Mouse (Mus musculus) embryonic facial prominence, embryonic 14.5 days (tissue): Measurements from ENCODE around the gene Adamts7. TPM values are rescaled to one million over a fixed set of nuclear protein-coding genes. Genes with fewer than 3 reads are reported as not detected.

Experiments
- ATAC-seq: fragments of 200-750 bp; cut with Nextera tagmentation; 2 replicates; pipeline ENCODE4 v1.8.0; 2017; ENCODE audit warnings: low read depth, moderate number of reproducible peaks, moderate TSS enrichment
- DNase-seq: peaks from one replicate; pipeline ENCODE4 v3.0.0-alpha.2; 2015; ENCODE audit warnings: low spot score
- H3K27ac ChIP-seq: fragments of 300-500 bp; sonication (generic); replicated peaks from 2 replicates; pipeline ENCODE4 v1.5.1; 2014; ENCODE audit warnings: low read depth, mild to moderate bottlenecking, low read length, moderate library complexity
- H3K27me3 ChIP-seq: fragments of 300-500 bp; sonication (generic); replicated peaks from 2 replicates; pipeline ENCODE4 v1.6.1; 2014; ENCODE audit warnings: low read length; ENCODE audit not compliant: control insufficient read depth, insufficient read depth
- H3K36me3 ChIP-seq: fragments of 300-500 bp; sonication (generic); 2 replicates; pipeline ENCODE4 v1.6.1; 2014; ENCODE audit warnings: low read length, mixed read lengths; ENCODE audit not compliant: control insufficient read depth, insufficient read depth
- H3K4me1 ChIP-seq: fragments of 300-500 bp; sonication (generic); 2 replicates; pipeline ENCODE4 v1.6.1; 2014; ENCODE audit warnings: antibody characterized with exemption, low read length; ENCODE audit not compliant: control insufficient read depth, insufficient read depth
- H3K4me2 ChIP-seq: fragments of 300-500 bp; sonication (generic); 2 replicates; pipeline ENCODE4 v1.6.1; 2014; ENCODE audit warnings: low read depth, mild to moderate bottlenecking, low read length, moderate library complexity, mixed read lengths
- H3K4me3 ChIP-seq: fragments of 300-500 bp; sonication (generic); 2 replicates; pipeline ENCODE4 v1.5.1; 2014; ENCODE audit warnings: low read depth, mild to moderate bottlenecking, low read length
- H3K9ac ChIP-seq: fragments of 300-500 bp; sonication (generic); 2 replicates; pipeline ENCODE4 v1.6.1; 2014; ENCODE audit warnings: low read depth, mild to moderate bottlenecking, low read length, moderate library complexity, mixed read lengths
- H3K9me3 ChIP-seq: fragments of 300-500 bp; sonication (generic); 2 replicates; pipeline ENCODE4 v1.6.1; 2016; ENCODE audit warnings: low read length; ENCODE audit not compliant: control insufficient read depth
- WGBS: fragments of 180-500 bp; shearing (Covaris S2); extraction: QIAGEN DNeasy Blood & Tissue Kit; methylation state at CpG from one replicate; pipeline ENCODE4 v1.1.7; 2014; 5-methylcytosine and 5-hydroxymethylcytosine counted together
- polyA plus RNA-seq: library from polyadenylated mRNA; unstranded; fragments of >200 nt; fragmentation: Nextera tagmentation; extraction: Ambion mirVana; gene quantifications from 2 replicates; pipeline ENCODE4 v1.2.1, GENCODE M21; 2014

Adamts7 gene
- polyA plus RNA-seq, 1 experiment from 2014 or later, result 13.3 TPM

- WGBS, result 89% methylated on average over 5 of the region's 5 CpGs
- no peaks in the 10 kb centered on the region for H3K27me3 ChIP-seq
Observed at GRCm38 (mm10) chr9:90245781-90246180, 82.9 kb downstream of the Adamts7 start.

GRCm38 (mm10) chr9:90247316-90247715 is 84.4 kb downstream of the Adamts7 start:
- H3K9me3 ChIP-seq, result no peaks in the 10 kb centered on the region
- H3K4me3 ChIP-seq, result no peak overlapping the region
- H3K9ac ChIP-seq, result no peak overlapping the region
- 73% methylated on average over 7 of the region's 7 CpGs for WGBS
- H3K4me1 ChIP-seq, result no peaks in the 10 kb centered on the region
- H3K27ac ChIP-seq, result no peak overlapping the region
- DNase-seq (no peak), ATAC-seq (no peak)
- H3K4me2 ChIP-seq, result no peak overlapping the region
- no peaks in the 10 kb centered on the region for H3K27me3 ChIP-seq
- H3K36me3 ChIP-seq, result peaks cover 38% of the 10 kb centered on the region

More at GRCm38 (mm10) chr9:90245781-90246180, 82.9 kb downstream of the Adamts7 start:
- no peak for DNase-seq
- no peak for ATAC-seq
- no peak overlapping the region for H3K4me3 ChIP-seq
- H3K9me3 ChIP-seq, result no peaks in the 10 kb centered on the region
- H3K36me3 ChIP-seq, result peaks cover 40% of the 10 kb centered on the region
- H3K27ac ChIP-seq, result no peak overlapping the region
- H3K9ac ChIP-seq, result no peak overlapping the region
- H3K4me2 ChIP-seq, result no peak overlapping the region
- no peaks in the 10 kb centered on the region for H3K4me1 ChIP-seq

GRCm38 (mm10) chr9:90248326-90248725 is 85.5 kb downstream of the Adamts7 start:
- Histone ChIP-seq H3K27ac (no peak overlapping the region), H3K4me2 (no peak overlapping the region), H3K36me3 (peaks cover 38% of the 10 kb centered on the region), H3K27me3 (no peaks in the 10 kb centered on the region), H3K4me3 (no peak overlapping the region), H3K9me3 (no peaks in the 10 kb centered on the region), H3K4me1 (no peaks in the 10 kb centered on the region), H3K9ac (no peak overlapping the region)
- 94% methylated on average over 7 of the region's 7 CpGs for WGBS
- no peak for ATAC-seq
- DNase-seq, result no peak

GRCm38 (mm10) chr9:90249036-90249435 is 86.2 kb downstream of the Adamts7 start:
- no peaks in the 10 kb centered on the region for H3K9me3 ChIP-seq
- H3K36me3 ChIP-seq, result peaks cover 38% of the 10 kb centered on the region
- no peak overlapping the region for H3K9ac ChIP-seq
- no peak overlapping the region for H3K27ac ChIP-seq
- no peak overlapping the region for H3K4me3 ChIP-seq
- H3K27me3 ChIP-seq, result no peaks in the 10 kb centered on the region
- ATAC-seq (no peak), DNase-seq (no peak)
- 95% methylated on average over 2 of the region's 2 CpGs for whole genome bisulfite sequencing
- H3K4me2 ChIP-seq, result no peak overlapping the region
- no peaks in the 10 kb centered on the region for H3K4me1 ChIP-seq

GRCm38 (mm10) chr9:90250141-90250775 is 87.4 kb downstream of the Adamts7 start:
- Histone ChIP-seq H3K9ac (no peak overlapping the region), H3K4me3 (no peak overlapping the region), H3K27me3 (no peaks in the 10 kb centered on the region), H3K27ac (no peak overlapping the region), H3K4me1 (no peaks in the 10 kb centered on the region), H3K4me2 (no peak overlapping the region), H3K9me3 (no peaks in the 10 kb centered on the region), H3K36me3 (peaks cover 35% of the 10 kb centered on the region)
- ATAC-seq, result no peak
- 87% methylated on average over 5 of the region's 5 CpGs for WGBS
- no peak for DNase-seq

GRCm38 (mm10) chr9:90250964-90251750 is 88.3 kb downstream of the Adamts7 start:
- Histone ChIP-seq H3K4me3 (no peak overlapping the region), H3K4me1 (no peaks in the 10 kb centered on the region), H3K36me3 (peaks cover 26% of the 10 kb centered on the region), H3K9me3 (no peaks in the 10 kb centered on the region), H3K9ac (no peak overlapping the region), H3K4me2 (no peak overlapping the region), H3K27me3 (no peaks in the 10 kb centered on the region), H3K27ac (no peak overlapping the region)
- ATAC-seq (no peak), DNase-seq (no peak)
- WGBS, result 83% methylated on average over 13 of the region's 13 CpGs

- Histone ChIP-seq H3K4me3 (no peak overlapping the region), H3K4me1 (no peaks in the 10 kb centered on the region), H3K9ac (no peak overlapping the region), H3K9me3 (no peaks in the 10 kb centered on the region), H3K4me2 (no peak overlapping the region), H3K36me3 (peaks cover 10% of the 10 kb centered on the region; the same call in 1 of the 2 replicates), H3K27ac (no peak overlapping the region), H3K27me3 (no peaks in the 10 kb centered on the region)
- DNase-seq (no peak), ATAC-seq (no peak)
- 84% methylated on average over 2 of the region's 2 CpGs for WGBS
Observed at GRCm38 (mm10) chr9:90253181-90253580, 90.3 kb downstream of the Adamts7 start.

- DNase-seq (peak; percentile 43), ATAC-seq (no peak)
- Histone ChIP-seq H3K27me3 (no peaks in the 10 kb centered on the region), H3K27ac (no peak overlapping the region), H3K9ac (no peak overlapping the region), H3K36me3 (no peaks in the 10 kb centered on the region), H3K4me2 (no peak overlapping the region), H3K4me1 (peaks cover 5% of the 10 kb centered on the region; the same call in 1 of the 2 replicates), H3K4me3 (no peak overlapping the region), H3K9me3 (no peaks in the 10 kb centered on the region)
- 50% methylated on average over 6 of the region's 6 CpGs for WGBS
Observed at GRCm38 (mm10) chr9:90255844-90256405, 93.1 kb downstream of the Adamts7 start.
